Mouse (Mus musculus) myocyte (in vitro differentiated cells): Measurements from ENCODE around the gene Adgb. TPM values are rescaled to one million over a fixed set of nuclear protein-coding genes. Genes with fewer than 3 reads are reported as not detected.
A peak's percentile ranks its signal among the peaks of the same experiment; 100 is the strongest.

Experiments used
- H3K27me3 ChIP-seq: one replicate; pipeline ENCODE4 v1.6.1; 2011; ENCODE audit not compliant: control insufficient read depth, insufficient read depth, insufficient read length
- H3K36me3 ChIP-seq: one replicate; pipeline ENCODE4 v1.6.1; 2011; ENCODE audit not compliant: control insufficient read depth, insufficient read depth
- H3K4me2 ChIP-seq: one replicate; pipeline ENCODE4 v1.6.1; 2011; ENCODE audit warnings: low read depth, control low read depth
- H3K4me3 ChIP-seq: one replicate; pipeline ENCODE4 v1.5.1; 2011; ENCODE audit warnings: mild to moderate bottlenecking, control low read depth, moderate library complexity
- H3K79me2 ChIP-seq: one replicate; pipeline ENCODE4 v1.6.1; 2011; ENCODE audit not compliant: control insufficient read depth, insufficient read depth
- H3ac ChIP-seq: one replicate; pipeline ENCODE4 v1.6.1; 2011; ENCODE audit not compliant: control insufficient read depth, insufficient read length
- CEBPB ChIP-seq: IDR thresholded peaks from 2 replicates; pipeline ENCODE4 v1.6.1; 2011; ENCODE audit warnings: mild to moderate bottlenecking, moderate library complexity; ENCODE audit not compliant: poor library complexity, insufficient read depth, severe bottlenecking
- E2F4 ChIP-seq: IDR thresholded peaks from one replicate; pipeline ENCODE4 v1.6.1; 2011; ENCODE audit warnings: mild to moderate bottlenecking, control low read depth, moderate library complexity; ENCODE audit not compliant: insufficient read depth
- MAX ChIP-seq: IDR thresholded peaks from one replicate; pipeline ENCODE4 v1.6.1; 2011; ENCODE audit warnings: low read depth, mild to moderate bottlenecking, control low read depth
- MYOD1 ChIP-seq, 3 experiments: IDR thresholded peaks; one replicate each; pipeline ENCODE4 v1.6.1; 2011; ENCODE audit warnings: control low read depth in 2 of 3, low read depth in 2 of 3, mild to moderate bottlenecking in 2 of 3, moderate library complexity in 1 of 3; ENCODE audit not compliant: insufficient read length in 2 of 3, control insufficient read depth in 1 of 3
- MYOG ChIP-seq, 3 experiments: IDR thresholded peaks; one replicate each; pipeline ENCODE4 v1.6.1; 2011; ENCODE audit warnings: control low read depth in 2 of 3, low read depth in 2 of 3, mild to moderate bottlenecking in 2 of 3; ENCODE audit not compliant: insufficient read length in 2 of 3, control insufficient read depth in 1 of 3, insufficient read depth in 1 of 3
- POLR2A ChIP-seq: IDR thresholded peaks from one replicate; pipeline ENCODE4 v1.6.1; 2011; ENCODE audit warnings: low read depth, mild to moderate bottlenecking, control low read depth, moderate library complexity; ENCODE audit not compliant: insufficient read length
- POLR2AphosphoS2 ChIP-seq: IDR thresholded peaks from one replicate; pipeline ENCODE4 v1.6.1; 2011; ENCODE audit warnings: low read depth, control low read depth; ENCODE audit not compliant: insufficient read length
- REST ChIP-seq: IDR thresholded peaks from one replicate; pipeline ENCODE4 v1.6.1; 2011; ENCODE audit warnings: mild to moderate bottlenecking, control low read depth, moderate library complexity; ENCODE audit not compliant: insufficient read depth, insufficient read length
- SRF ChIP-seq: IDR thresholded peaks from one replicate; pipeline ENCODE4 v1.6.1; 2011; ENCODE audit warnings: low read depth; ENCODE audit not compliant: control insufficient read depth, insufficient read length
- TCF12 ChIP-seq: IDR thresholded peaks from one replicate; pipeline ENCODE4 v1.6.1; 2011; ENCODE audit warnings: mild to moderate bottlenecking, control low read depth; ENCODE audit not compliant: poor library complexity, insufficient read depth, severe bottlenecking
- TCF3 ChIP-seq: IDR thresholded peaks from one replicate; pipeline ENCODE4 v1.6.1; 2011; ENCODE audit warnings: low read depth, control low read depth; ENCODE audit not compliant: insufficient read length
- USF1 ChIP-seq: IDR thresholded peaks from one replicate; pipeline ENCODE4 v1.6.1; 2011; ENCODE audit warnings: low read depth, mild to moderate bottlenecking, control low read depth, moderate library complexity
- polyA plus RNA-seq: library from polyadenylated mRNA; unstranded; fragments of >200 nt; fragmentation: generic; extraction: Trizol; gene quantifications from one replicate; pipeline ENCODE4 v1.2.1, GENCODE M21; 2012; ENCODE audit warnings: missing spikeins

Gene Adgb
- polyA plus RNA-seq, 1 experiment, result not detected

DNA sequence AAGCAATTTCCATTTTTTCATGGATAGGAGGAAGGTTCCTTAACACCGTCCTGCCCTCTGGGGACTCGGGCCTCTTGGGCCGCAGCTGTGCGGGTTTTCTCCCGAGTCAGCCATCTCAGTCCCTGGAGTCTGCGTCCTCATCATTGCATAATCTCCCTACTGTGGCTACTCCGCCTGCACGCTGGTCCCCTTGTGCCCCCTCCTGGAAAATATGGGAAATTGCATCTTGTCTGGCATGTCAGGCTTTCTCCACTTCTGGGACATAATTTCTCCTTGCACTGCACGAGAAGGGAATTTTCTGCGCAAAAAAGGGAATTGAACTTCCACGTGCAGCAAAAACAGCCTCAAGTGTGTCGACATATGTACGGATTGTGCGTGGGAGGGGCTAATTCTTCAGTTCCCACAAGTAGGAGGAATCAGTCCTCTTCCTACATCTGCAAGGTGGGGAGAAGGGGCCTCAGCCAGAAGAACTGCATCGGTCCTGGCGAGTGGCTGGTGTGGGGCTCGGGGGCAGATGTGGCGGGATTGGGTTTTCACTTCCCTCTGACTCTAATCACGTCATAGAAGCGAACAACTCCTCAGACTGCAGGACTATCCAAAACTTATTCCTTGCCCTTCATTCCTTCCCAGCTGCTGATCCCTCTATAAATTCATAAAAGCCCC is 150.9 kb downstream of the Adgb start:
- no peaks in the 10 kb centered on the region for H3K36me3 ChIP-seq
- TF ChIP-seq USF1, result no peak
- TF ChIP-seq CEBPB, result peak; percentile 97
- TF ChIP-seq MYOG (IDR thresholded peaks at IDR 0.05; ENCODE audit: control insufficient read depth in 1 of 3, insufficient read depth in 1 of 3, insufficient read length in 2 of 3, low read depth in 2 of 3), result peak in 1 of 3 experiments; percentile 50
- TF ChIP-seq MYOD1 (IDR thresholded peaks at IDR 0.05; ENCODE audit: control insufficient read depth in 1 of 3, insufficient read length in 2 of 3, low read depth in 2 of 3), result peak in 2 of 3 experiments; percentile 3 to 52
- no peak for TF ChIP-seq SRF
- no peak for TF ChIP-seq POLR2AphosphoS2
- peak overlapping the region; percentile 69 for H3K4me2 ChIP-seq
- no peak overlapping the region for H3K4me3 ChIP-seq
- H3K27me3 ChIP-seq, result no peaks in the 10 kb centered on the region
- no peaks in the 10 kb centered on the region for H3K79me2 ChIP-seq
- H3ac ChIP-seq, result no peak overlapping the region

DNA sequence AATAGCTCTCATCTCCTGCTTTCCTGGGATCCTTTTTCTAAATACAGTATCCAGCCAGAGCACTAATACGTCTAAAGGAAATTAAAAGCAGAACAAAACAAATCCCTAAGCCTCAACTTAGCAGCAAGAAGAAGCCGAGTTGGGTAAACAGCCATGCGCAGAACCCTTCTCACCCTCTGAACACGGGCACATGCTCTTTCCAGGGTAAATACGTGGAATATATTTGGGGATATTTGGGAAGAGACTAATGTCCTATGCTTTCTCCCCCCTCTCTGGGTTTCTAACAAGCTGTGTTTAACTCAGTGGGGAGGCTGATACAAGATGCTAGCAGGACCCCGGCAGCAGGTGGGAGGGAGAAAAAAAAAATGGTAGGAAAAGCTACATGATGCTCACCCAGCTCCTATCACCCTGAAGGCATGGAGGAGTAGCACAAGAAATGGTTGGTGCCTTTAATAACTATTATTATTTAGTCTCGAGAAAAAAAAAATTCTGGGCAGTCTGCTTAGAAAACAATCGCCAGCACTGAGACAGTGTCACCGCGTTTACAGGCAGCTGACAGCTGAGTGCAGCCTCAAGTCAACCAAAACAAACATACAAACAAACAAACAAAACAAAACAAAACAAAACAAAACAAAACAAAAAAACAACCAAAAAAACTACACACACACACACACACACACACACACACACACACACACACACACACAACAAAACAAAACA is 151.6 kb downstream of the Adgb start:
- Histone ChIP-seq H3K36me3 (no peaks in the 10 kb centered on the region), H3K27me3 (no peaks in the 10 kb centered on the region), H3K79me2 (no peaks in the 10 kb centered on the region), H3ac (no peak overlapping the region), H3K4me2 (peak overlapping the region; percentile 69), H3K4me3 (no peak overlapping the region)
- TF ChIP-seq SRF, result no peak
- no peak for TF ChIP-seq TCF3
- TF ChIP-seq POLR2A, result no peak
- no peak for TF ChIP-seq MYOG (IDR thresholded peaks at IDR 0.05; ENCODE audit: control insufficient read depth in 1 of 3, insufficient read depth in 1 of 3, insufficient read length in 2 of 3, low read depth in 2 of 3)

DNA sequence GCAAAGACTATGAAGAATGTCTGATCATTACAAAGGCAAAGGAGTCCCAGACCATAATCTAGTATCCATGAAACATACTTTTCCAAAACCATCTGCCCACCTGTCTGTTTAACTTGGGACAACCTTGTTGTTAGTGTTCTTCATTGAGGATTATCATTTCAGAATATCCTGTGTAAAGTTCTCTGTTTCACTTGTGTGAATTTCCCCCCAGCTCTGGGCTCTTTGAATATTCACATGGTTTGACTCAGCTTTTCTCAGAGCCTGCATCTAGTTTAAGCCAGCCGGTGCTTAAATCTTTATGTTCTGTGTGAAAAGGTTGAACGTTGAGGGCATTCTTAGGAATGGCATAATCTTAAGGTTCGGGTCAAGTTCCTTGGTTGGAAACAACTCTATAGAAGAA is 154.0 kb downstream of the Adgb start:
- H3K4me2 ChIP-seq, result no peak overlapping the region
- H3K79me2 ChIP-seq, result no peaks in the 10 kb centered on the region

DNA sequence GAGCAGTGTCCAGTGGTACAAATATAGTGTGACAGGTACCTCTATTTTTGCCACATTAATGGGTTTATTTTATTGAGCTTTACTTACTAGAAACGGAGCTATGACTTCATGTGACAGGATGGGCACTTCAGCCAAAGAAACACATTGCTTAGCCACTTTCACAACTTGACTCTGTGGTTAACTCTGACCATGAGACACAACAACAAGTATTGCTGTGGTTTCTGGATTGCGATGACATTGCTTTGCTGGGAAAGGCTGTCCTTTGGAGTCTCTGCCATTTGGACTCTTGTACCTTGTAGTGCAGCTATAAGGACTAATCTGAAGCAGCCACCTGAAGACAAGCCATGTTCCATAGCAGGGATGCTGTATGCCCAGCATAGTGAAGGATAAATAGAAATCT is 156.5 kb downstream of the Adgb start:
- Histone ChIP-seq H3K79me2 (no peaks in the 10 kb centered on the region), H3K4me3 (no peak overlapping the region), H3K4me2 (no peak overlapping the region), H3K36me3 (no peaks in the 10 kb centered on the region), H3ac (no peak overlapping the region), H3K27me3 (no peaks in the 10 kb centered on the region)
- TF ChIP-seq REST, result no peak
- TF ChIP-seq USF1, result no peak
- TF ChIP-seq MYOG (IDR thresholded peaks at IDR 0.05; ENCODE audit: control insufficient read depth in 1 of 3, insufficient read depth in 1 of 3, insufficient read length in 2 of 3, low read depth in 2 of 3), result no peak
- no peak for TF ChIP-seq CEBPB
- TF ChIP-seq POLR2A, result no peak
- no peak for TF ChIP-seq TCF12
- TF ChIP-seq TCF3, result no peak
- TF ChIP-seq MAX, result no peak
- no peak for TF ChIP-seq E2F4
- no peak for TF ChIP-seq POLR2AphosphoS2

More for the DNA sequence above, 154.0 kb downstream of the Adgb start:
- no peak overlapping the region for H3K4me3 ChIP-seq
- H3K36me3 ChIP-seq, result no peaks in the 10 kb centered on the region
- H3K27me3 ChIP-seq, result no peaks in the 10 kb centered on the region
- no peak overlapping the region for H3ac ChIP-seq
- TF ChIP-seq TCF3, result no peak
- TF ChIP-seq MYOD1 (IDR thresholded peaks at IDR 0.05; ENCODE audit: control insufficient read depth in 1 of 3, insufficient read length in 2 of 3, low read depth in 2 of 3), result no peak
- no peak for TF ChIP-seq MYOG (IDR thresholded peaks at IDR 0.05; ENCODE audit: control insufficient read depth in 1 of 3, insufficient read depth in 1 of 3, insufficient read length in 2 of 3, low read depth in 2 of 3)
- TF ChIP-seq E2F4, result no peak
- TF ChIP-seq SRF, result no peak
- TF ChIP-seq MAX, result no peak
- no peak for TF ChIP-seq POLR2AphosphoS2
- TF ChIP-seq USF1, result no peak
- TF ChIP-seq POLR2A, result no peak
- no peak for TF ChIP-seq TCF12
- no peak for TF ChIP-seq REST
- no peak for TF ChIP-seq CEBPB

DNA sequence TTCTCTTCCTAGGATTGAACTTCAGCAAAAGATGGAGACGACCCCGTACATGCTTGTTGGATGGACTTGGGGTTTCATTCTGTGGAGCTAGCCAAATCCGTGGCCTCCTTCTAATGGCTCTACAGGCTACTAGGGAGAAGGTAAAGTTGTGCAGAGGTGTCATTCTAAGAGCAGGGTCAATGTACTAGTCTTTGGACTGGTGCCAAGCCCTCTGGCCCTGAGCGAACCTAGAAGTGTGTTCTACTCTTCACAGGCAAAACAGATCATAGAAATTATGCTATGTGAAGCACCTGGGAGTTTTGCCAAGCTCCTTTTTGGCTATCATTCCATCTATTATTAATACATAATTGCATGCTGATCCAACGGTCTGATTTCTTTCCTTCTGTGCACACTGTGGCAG is 157.6 kb downstream of the Adgb start:
- Histone ChIP-seq H3K79me2 (no peaks in the 10 kb centered on the region), H3ac (no peak overlapping the region), H3K4me2 (no peak overlapping the region), H3K27me3 (no peaks in the 10 kb centered on the region), H3K4me3 (no peak overlapping the region), H3K36me3 (no peaks in the 10 kb centered on the region)
- TF ChIP-seq MYOG (IDR thresholded peaks at IDR 0.05; ENCODE audit: control insufficient read depth in 1 of 3, insufficient read depth in 1 of 3, insufficient read length in 2 of 3, low read depth in 2 of 3) (no peak), TCF12 (no peak), TCF3 (no peak), E2F4 (no peak), POLR2AphosphoS2 (no peak), CEBPB (no peak), POLR2A (no peak), REST (no peak), SRF (no peak), USF1 (no peak), MYOD1 (IDR thresholded peaks at IDR 0.05; ENCODE audit: control insufficient read depth in 1 of 3, insufficient read length in 2 of 3, low read depth in 2 of 3) (no peak), MAX (no peak)
